Mouse (Mus musculus): ENCODE measurements around the gene Fsd1l. TPM values are rescaled to one million over a fixed set of nuclear protein-coding genes. Genes with fewer than 3 reads are reported as not detected.

The Fsd1l gene
- polyA plus RNA-seq (2021; fragmentation: Nextera tagmentation) = 3.2 and 5.1 TPM in 2 replicates
- long read RNA-seq, experiment 1, partial matches to known transcripts = 1 of 6 reads
- long read RNA-seq, experiment 1, other reads (novel, unspliced or antisense) = 5 of 6 reads
- long read RNA-seq, experiment 2, partial matches to known transcripts = 0 of 7 reads
- long read RNA-seq, experiment 2, other reads (novel, unspliced or antisense) = 3 of 7 reads

GRCm38 (mm10) chr4:53631316-53632010, at the start of gene Fsd1l:
Gene Fsd1l, plus strand, starts transcription at chr4:53631471.

GRCm38 (mm10) chr4:53713704-53714050, 82.4 kb downstream of the Fsd1l start, which contains the start of gene Fktn:
Gene Fktn, plus strand, starts transcription at chr4:53713998.

Other genes starting within 250 kb of the Fsd1l start
- 16.7 and 17.2 TPM in 2 replicates for gene Slc44a1, start 191.1 kb upstream of the Fsd1l start, polyA plus RNA-seq (2021; fragmentation: Nextera tagmentation)
- 13.5 and 15.1 TPM in 2 replicates for gene Fktn, start 82.5 kb downstream of the Fsd1l start, polyA plus RNA-seq (2021; fragmentation: Nextera tagmentation)
- gene Tal2, start 148.2 kb downstream of the Fsd1l start, polyA plus RNA-seq (2021; fragmentation: Nextera tagmentation) = not detected in 2 replicates
- gene Tmem38b, start 194.6 kb downstream of the Fsd1l start, polyA plus RNA-seq (2021; fragmentation: Nextera tagmentation) = 10.5 and 11.1 TPM in 2 replicates

Data from layer of hippocampus, adult 6 months (tissue).